Mouse (Mus musculus) liver, adult 2 months (tissue): ENCODE data around the gene Bhmt2.

Experiments used
- CTCF ChIP-seq: fragments of 200-500 bp; IDR thresholded peaks from 2 replicates; pipeline ENCODE4 v1.5.1; 2011; ENCODE audit warnings: low read depth, low read length, control low read depth
- POLR2A ChIP-seq: fragments of 200-500 bp; IDR thresholded peaks from 2 replicates; pipeline ENCODE4 v1.6.1; 2011; ENCODE audit warnings: low read length, control low read depth; ENCODE audit not compliant: insufficient read depth; ENCODE audit errors: extremely low read depth

- no peak for TF ChIP-seq POLR2A
- TF ChIP-seq CTCF, result no peak
Measured at GRCm38 (mm10) chr13:93717113-93717512, 43.0 kb upstream of the Bhmt2 start.
